Mouse (Mus musculus) small intestine, adult 10 weeks (tissue): ENCODE results near the gene Samd11. TPM values are rescaled to one million over a fixed set of nuclear protein-coding genes. Genes with fewer than 3 reads are reported as not detected.

ENCODE experiments used
- polyA plus RNA-seq: library from polyadenylated mRNA; stranded (reverse); fragments of 350-450 nt; fragmentation: Illumina TruSeq; extraction: RNeasy Lipid Tissue Mini Kit (QIAGEN cat#74804); gene quantifications from one replicate; pipeline ENCODE4 v1.2.3, GENCODE M21; 2014; ENCODE audit warnings: low replicate concordance

Samd11 gene
- not detected for polyA plus RNA-seq

DNA sequence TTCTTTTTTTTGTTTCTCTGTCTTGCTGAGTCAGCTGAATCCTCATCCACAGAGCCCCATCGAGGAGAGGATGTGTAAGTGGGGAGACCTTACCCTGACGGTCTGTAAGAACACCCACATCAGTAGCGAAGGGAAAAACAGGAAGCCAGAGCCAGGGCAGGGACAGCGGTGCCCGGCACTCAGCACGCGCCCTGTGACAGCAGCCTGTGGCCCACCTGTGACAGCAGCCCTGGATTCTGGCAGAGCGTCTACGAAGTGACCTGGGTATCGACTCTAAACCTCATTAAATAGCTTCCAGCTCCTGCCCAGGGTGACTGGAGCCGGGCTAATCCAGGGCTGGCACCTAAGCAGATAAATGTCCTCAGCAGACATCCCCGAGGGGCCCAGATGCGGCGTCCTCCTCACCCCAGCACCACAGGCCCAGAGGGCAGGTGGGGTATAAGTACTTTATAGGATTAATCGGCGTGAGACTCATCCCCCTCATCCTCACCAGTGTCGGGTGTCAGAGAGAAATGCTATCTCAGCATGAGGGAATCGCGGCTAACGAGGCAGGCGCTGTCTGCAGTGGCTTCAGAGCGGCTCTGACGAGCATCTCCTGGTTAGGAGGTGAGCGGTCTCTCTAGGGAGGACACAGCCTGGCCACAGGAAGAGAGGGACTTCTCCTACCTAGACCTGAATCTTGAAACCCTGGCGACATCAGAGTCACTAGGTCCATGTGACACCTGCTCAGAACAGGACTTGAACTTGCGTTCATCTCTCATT lies at the start of gene Samd11:
Gene Samd11, minus strand, starts transcription at position 580 of the 762 bp plus-strand sequence.

DNA sequence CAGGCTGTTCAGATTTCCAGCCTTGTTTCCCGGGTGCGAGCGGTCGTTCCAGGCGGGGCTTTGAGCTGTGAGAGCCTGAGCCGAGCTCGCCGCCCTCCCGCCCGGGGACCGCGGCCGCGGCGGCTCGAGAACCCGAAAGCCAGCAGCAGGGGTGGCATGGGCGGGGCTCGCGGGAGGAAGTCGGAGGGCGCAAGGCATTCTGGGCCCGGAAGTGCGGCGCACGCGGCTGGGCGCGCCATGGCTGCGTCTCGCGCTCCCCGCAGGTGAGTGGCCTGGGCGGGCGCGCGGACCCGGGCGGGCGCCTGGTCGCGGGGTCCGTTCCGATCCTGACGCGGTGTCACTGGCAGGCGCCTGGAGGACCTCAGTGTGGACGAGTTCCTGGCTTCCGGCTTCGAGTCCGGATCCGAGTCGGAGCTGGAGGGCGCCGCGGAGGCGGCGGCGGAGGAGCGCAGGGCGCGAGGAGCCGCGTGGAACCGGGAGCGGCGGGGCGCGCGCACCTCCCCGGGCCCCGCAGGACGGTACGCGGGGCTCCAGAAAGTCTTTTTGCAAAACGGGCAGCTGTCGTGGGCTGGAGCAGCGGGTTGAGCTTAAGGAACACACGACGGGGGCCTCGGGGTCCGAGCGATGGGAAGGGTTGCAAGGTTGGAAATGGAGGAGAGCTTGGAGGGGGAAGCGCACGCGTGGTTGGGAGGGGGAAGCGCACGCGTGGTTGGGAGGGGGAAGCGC lies 19.5 kb downstream of the Samd11 start, which contains the start of gene Noc2l:
Gene Noc2l, plus strand, starts transcription at position 203 of the 726 bp plus-strand sequence.

DNA sequence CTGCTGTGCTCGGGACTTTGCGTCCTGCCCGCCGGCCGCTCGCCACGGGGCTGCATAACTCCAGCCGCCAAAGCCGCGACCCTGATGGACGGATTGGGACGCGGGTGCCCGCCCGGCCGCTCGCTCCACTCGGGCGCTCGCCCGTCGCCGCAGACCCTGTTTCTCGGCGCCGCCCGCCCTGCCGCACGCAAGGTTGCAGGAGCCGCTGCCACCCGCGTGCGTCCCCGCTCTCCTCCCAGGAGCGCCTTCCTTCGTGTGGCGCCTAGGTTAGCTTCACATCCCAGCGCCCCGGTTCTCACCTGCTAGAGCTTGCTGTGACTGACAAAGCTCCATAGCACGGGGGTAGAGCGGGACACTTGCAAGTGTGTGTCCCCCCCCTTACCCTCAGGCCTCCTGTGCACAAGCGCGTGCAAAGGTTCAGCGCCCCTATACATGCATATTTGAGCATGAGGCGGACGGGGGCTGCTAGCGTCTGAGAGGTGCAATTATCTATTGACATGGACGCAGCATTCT lies 20.7 kb downstream of the Samd11 start, which contains the start of gene Plekhn1:
Gene Plekhn1, minus strand, starts transcription at position 157 of the 513 bp plus-strand sequence.

DNA sequence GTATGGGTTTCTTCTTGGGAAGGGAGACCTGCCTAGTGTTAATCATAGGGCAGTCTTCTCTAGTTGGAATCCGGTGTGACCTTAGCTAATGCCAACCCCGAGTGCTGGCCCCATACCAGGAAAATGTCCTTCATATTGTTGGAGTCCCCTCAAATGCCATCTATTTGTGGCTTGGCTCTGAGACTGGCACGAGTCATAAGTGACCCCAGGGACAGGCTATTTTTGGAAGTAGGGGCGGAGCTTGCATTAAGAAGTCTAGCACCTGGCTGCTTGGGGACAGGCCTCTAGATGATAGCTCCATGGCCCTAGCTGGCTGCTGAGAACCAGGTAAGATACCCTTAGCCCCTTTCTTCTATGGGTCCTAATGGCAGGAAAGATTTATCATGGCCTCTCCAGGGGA lies 39.8 kb downstream of the Samd11 start, which contains the start of gene Perm1:
Gene Perm1, plus strand, starts transcription at position 220 of the 400 bp plus-strand sequence.

DNA sequence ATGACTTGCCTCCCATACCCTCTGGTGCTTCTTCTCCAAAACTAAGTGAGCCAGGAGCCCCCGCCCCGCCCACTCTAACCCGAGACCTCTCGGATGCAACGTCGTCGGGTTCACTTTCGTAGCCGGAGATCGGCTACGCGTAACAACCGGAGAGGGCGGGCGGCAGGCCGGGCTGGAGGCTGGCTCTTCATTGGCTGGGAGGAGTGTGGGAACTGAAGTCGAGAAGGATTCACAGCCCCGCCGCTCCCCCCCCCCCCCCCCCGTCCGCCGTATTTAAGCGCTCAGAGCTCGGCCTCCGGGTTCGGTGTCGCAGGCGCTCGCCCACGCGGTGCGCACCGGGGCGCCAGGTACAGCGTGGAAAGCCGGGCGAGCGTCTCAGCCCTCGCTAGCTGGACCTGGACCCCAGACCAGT lies 52.5 kb downstream of the Samd11 start, which contains the start of gene AW011738:
Gene AW011738, plus strand, starts transcription at position 304 of the 412 bp plus-strand sequence.

DNA sequence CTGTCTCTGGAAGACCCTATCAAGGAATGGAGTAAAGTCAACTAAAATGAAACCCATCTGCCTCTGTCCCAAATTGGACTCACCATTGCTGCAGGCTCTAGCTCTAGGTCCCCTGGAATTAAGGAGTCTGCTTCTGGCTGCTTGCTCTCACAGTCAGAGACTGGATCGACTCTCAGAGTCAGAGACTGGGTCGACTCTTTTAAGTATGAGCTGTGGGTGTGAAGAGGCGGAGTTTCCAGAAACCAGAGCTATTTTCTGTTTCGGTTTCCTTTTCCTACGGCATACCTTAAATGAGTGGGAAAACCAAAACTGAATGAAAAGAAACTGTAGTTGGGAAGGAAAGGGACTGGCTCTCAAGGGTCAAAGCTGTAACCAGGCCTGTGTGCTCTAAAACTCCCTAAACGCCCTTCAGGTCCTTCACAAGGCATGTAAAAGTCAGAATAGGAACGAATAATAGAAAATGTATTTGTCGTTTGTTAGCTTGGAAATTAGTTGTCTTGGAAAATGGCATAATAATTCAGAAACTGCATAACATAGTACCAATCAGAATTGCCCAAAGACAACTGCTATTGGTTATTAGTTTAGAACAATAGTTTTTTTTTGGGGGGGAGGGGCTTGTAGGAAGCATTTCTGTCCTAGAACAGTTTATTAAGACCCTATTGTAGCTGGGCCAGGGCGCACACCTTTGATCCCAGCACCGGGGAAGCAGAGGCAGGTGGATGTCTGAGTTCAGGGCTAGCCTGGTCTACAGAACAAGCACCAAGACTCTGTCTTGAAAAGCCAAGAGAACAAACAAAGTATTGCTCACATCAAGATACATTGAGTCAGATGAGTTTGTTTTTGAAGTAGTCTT lies 54.6 kb downstream of the Samd11 start, which contains the start of gene Isg15:
Gene Isg15, minus strand, starts transcription at position 196 of the 853 bp plus-strand sequence.

DNA sequence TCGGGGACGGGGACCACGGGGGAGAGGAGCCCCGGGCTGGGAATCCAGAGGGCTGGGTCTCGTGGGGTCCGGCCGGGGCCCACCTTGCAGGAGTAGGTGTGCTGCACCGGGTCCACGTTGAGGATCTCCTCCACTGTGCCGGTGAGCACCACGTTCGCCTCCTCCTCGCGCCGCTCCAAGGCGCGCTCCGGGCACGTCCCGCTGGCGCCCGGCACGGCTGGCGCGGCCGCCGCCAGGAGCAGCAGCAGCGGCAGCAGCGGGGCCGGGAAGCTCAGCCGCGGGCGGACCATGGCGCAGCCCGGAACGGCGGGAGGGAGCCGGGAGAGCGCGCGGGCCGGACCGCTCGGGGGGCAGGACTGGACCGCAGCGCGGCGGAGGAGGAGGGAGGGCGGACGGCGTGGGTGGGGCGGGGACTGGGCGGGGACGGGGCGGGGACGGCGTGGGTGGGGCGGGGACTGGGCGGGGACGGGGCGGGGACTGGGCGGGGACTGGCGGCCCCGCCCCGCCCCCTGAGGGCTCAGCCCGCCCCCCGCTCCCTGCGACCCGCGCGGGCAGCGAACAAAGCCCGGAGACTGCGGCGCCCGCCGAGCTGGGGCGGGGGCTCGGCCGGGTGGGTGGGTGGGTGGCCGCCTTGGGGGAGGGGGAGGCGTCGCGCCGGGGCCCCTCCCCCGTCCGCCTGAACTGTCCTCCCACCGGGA lies 58.2 kb downstream of the Samd11 start, which contains the start of gene Agrn:
Gene Agrn, minus strand, starts transcription at position 358 of the 698 bp plus-strand sequence.

Other genes starting within 250 kb of the Samd11 start
- gene Tnfrsf4, start 241.8 kb downstream of the Samd11 start, polyA plus RNA-seq, result not detected
- not detected for gene Tnfrsf18, start 229.5 kb downstream of the Samd11 start, polyA plus RNA-seq
- 0.59 TPM for gene Ttll10, start 196.2 kb downstream of the Samd11 start, polyA plus RNA-seq
- 1.2 TPM for gene 9430015G10Rik, start 145.7 kb downstream of the Samd11 start, polyA plus RNA-seq
- not detected for gene Rnf223, start 125.1 kb downstream of the Samd11 start, polyA plus RNA-seq
- gene Agrn, start 58.2 kb downstream of the Samd11 start, polyA plus RNA-seq, result 20.5 TPM
- not detected for gene Isg15, start 54.8 kb downstream of the Samd11 start, polyA plus RNA-seq
- 0.67 TPM for gene AW011738, start 52.4 kb downstream of the Samd11 start, polyA plus RNA-seq
- gene Perm1, start 39.8 kb downstream of the Samd11 start, polyA plus RNA-seq, result not detected
- gene Plekhn1, start 20.8 kb downstream of the Samd11 start, polyA plus RNA-seq, result 5.9 TPM
- gene Noc2l, start 19.6 kb downstream of the Samd11 start, polyA plus RNA-seq, result 2.5 TPM
- not detected for gene Vmn2r-ps159, start 75.4 kb upstream of the Samd11 start, polyA plus RNA-seq